Comparison of ENCODE assay signal across 8 mouse cellular contexts in genomic region chr15:76973855-76974651, GRCm38 (mm10). TPM values are rescaled to one million over a fixed set of nuclear protein-coding genes. Genes with fewer than 3 reads are reported as not detected.
DNase-seq lines count a peak whose midpoint lies in the region; ATAC-seq and TF ChIP-seq lines count a peak whose summit lies in the region.

No protein-coding gene starts in this region.

- 9% methylated on average over 30 of the region's 31 CpGs for WGBS in forebrain, embryonic 12.5 days
- 5% methylated on average over 30 of the region's 31 CpGs for whole genome bisulfite sequencing in heart, embryonic 16.5 days
- WGBS in liver, embryonic 14.5 days (ENCODE audit: insufficient replicate concordance), result 5% methylated on average over 30 of the region's 31 CpGs
- WGBS in neural tube, embryonic 12.5 days, result 8% methylated on average over 31 of the region's 31 CpGs
- 10% methylated on average over 31 of the region's 31 CpGs for WGBS in thymus, adult 2 months

- no peaks in the 10 kb centered on the region for H3K79me2 ChIP-seq in CH12.LX (replicated peaks; ENCODE audit: control insufficient read depth, extremely low read depth, insufficient read depth, poor library complexity, severe bottlenecking)

- TF ChIP-seq EP300 in CH12.LX (IDR thresholded peaks at IDR 0.05; ENCODE audit: low read length), result no peak
- TF ChIP-seq EP300 in liver, embryonic 14.5 days (IDR thresholded peaks at IDR 0.05; ENCODE audit: low read depth), result no peak

- H3K27me3 ChIP-seq in CH12.LX (replicated peaks), result peaks cover 60% of the 10 kb centered on the region
- no peaks in the 10 kb centered on the region for H3K27me3 ChIP-seq in forebrain, embryonic 12.5 days
- no peaks in the 10 kb centered on the region for H3K27me3 ChIP-seq in heart, embryonic 16.5 days (ENCODE audit: control insufficient read depth, insufficient read depth, low read length)
- H3K27me3 ChIP-seq in liver, embryonic 14.5 days (ENCODE audit: control insufficient read depth, insufficient read depth, low read length), result no peaks in the 10 kb centered on the region
- H3K27me3 ChIP-seq in neural tube, embryonic 12.5 days (replicated peaks), result no peaks in the 10 kb centered on the region
- no peaks in the 10 kb centered on the region for H3K27me3 ChIP-seq in thymus, adult 2 months (ENCODE audit: control insufficient read depth, insufficient read depth, low read length)

- TF ChIP-seq RAD21 in CH12.LX (IDR thresholded peaks at IDR 0.05; ENCODE audit: low read depth, low read length), result peak; percentile 39

- H3K4me1 ChIP-seq in CH12.LX (ENCODE audit: control insufficient read depth in 1 of 2, insufficient read depth in 2 of 2), result no peaks in the 10 kb centered on the region
- peaks cover 19% of the 10 kb centered on the region for H3K4me1 ChIP-seq in forebrain, embryonic 12.5 days
- peaks cover 5% of the 10 kb centered on the region for H3K4me1 ChIP-seq in heart, embryonic 16.5 days (ENCODE audit: control insufficient read depth, insufficient read depth, low read length)
- H3K4me1 ChIP-seq in liver, embryonic 14.5 days (replicated peaks; ENCODE audit: control insufficient read depth in 2 of 2, insufficient read depth in 2 of 2, low read length in 1 of 2), result no peaks in the 10 kb centered on the region
- peaks cover 9% of the 10 kb centered on the region for H3K4me1 ChIP-seq in neural tube, embryonic 12.5 days
- no peaks in the 10 kb centered on the region; the same call in 1 of the 2 replicates for H3K4me1 ChIP-seq in thymus, adult 2 months (replicated peaks; ENCODE audit: control insufficient read depth, insufficient read depth, low read length)

- peaks cover 6% of the 10 kb centered on the region for H3K9me3 ChIP-seq in CH12.LX (replicated peaks; ENCODE audit: low read length)
- H3K9me3 ChIP-seq in forebrain, embryonic 12.5 days, result no peaks in the 10 kb centered on the region
- H3K9me3 ChIP-seq in heart, embryonic 16.5 days (replicated peaks; ENCODE audit: control insufficient read depth, low read length), result no peaks in the 10 kb centered on the region
- no peaks in the 10 kb centered on the region for H3K9me3 ChIP-seq in liver, embryonic 14.5 days (ENCODE audit: control insufficient read depth, low read length)
- no peaks in the 10 kb centered on the region for H3K9me3 ChIP-seq in neural tube, embryonic 12.5 days

- H3K36me3 ChIP-seq in CH12.LX (replicated peaks in 1 of 2; ENCODE audit: control insufficient read depth in 1 of 2, insufficient read depth in 1 of 2, low read length in 1 of 2), result no peaks in the 10 kb centered on the region
- no peaks in the 10 kb centered on the region for H3K36me3 ChIP-seq in forebrain, embryonic 12.5 days (replicated peaks)
- no peaks in the 10 kb centered on the region for H3K36me3 ChIP-seq in heart, embryonic 16.5 days (ENCODE audit: control insufficient read depth, insufficient read depth)
- no peaks in the 10 kb centered on the region for H3K36me3 ChIP-seq in liver, embryonic 14.5 days (replicated peaks; ENCODE audit: control insufficient read depth, insufficient read depth, low read depth)
- no peaks in the 10 kb centered on the region for H3K36me3 ChIP-seq in neural tube, embryonic 12.5 days
- H3K36me3 ChIP-seq in thymus, adult 2 months (ENCODE audit: control insufficient read depth, insufficient read depth, low read length), result no peaks in the 10 kb centered on the region

- no peak overlapping the region for H3K27ac ChIP-seq in CH12.LX (ENCODE audit: insufficient read depth, low read depth)
- H3K27ac ChIP-seq in forebrain, embryonic 12.5 days, result peak overlapping the region; percentile 69; the same call in 1 of the 2 replicates
- peak overlapping the region; percentile 85 for H3K27ac ChIP-seq in heart, embryonic 16.5 days (ENCODE audit: low read length)
- H3K27ac ChIP-seq in liver, embryonic 14.5 days, result no peak overlapping the region
- H3K27ac ChIP-seq in neural tube, embryonic 12.5 days, result no peak overlapping the region
- no peak overlapping the region for H3K27ac ChIP-seq in thymus, adult 2 months (ENCODE audit: control insufficient read depth, insufficient read depth, low read length)

- in situ Hi-C loops in CH12.LX (cut with MboI; ENCODE audit: low pct_ligation_motif_present, low pct_unique_long_range_greater_than_20kb, low sequenced_read_pairs), result no loop called here

- dilution Hi-C loops in CH12.LX (cut with MboI; ENCODE audit: extremely low pct_ligation_motif_present, extremely low pct_unique_long_range_greater_than_20kb, low sequenced_read_pairs), result no loop called here

- peak overlapping the region in 2 of 3 experiments; percentile 23 to 35 for H3K4me3 ChIP-seq in CH12.LX (replicated peaks in 1 of 3; ENCODE audit: low read depth in 2 of 3, low read length in 2 of 3, poor library complexity in 1 of 3)
- peak overlapping the region; percentile 53 for H3K4me3 ChIP-seq in forebrain, embryonic 12.5 days (replicated peaks)
- peak overlapping the region; percentile 77 for H3K4me3 ChIP-seq in heart, embryonic 16.5 days (ENCODE audit: low read length)
- peak overlapping the region; percentile 45 to 46 for H3K4me3 ChIP-seq in liver, embryonic 14.5 days (ENCODE audit: insufficient read depth in 1 of 2, low read depth in 2 of 2, low read length in 2 of 2)
- H3K4me3 ChIP-seq in neural tube, embryonic 12.5 days, result peak overlapping the region; percentile 51
- H3K4me3 ChIP-seq in thymus, adult 2 months (ENCODE audit: control insufficient read depth, insufficient read depth, low read length), result peak overlapping the region; percentile 36

- H3K9ac ChIP-seq in CH12.LX (ENCODE audit: insufficient read depth, low read depth), result peak overlapping the region; percentile 35; the same call in 1 of the 2 replicates
- H3K9ac ChIP-seq in forebrain, embryonic 12.5 days, result peak overlapping the region; percentile 69
- H3K9ac ChIP-seq in heart, embryonic 16.5 days (ENCODE audit: low read length), result peak overlapping the region; percentile 90
- no peak overlapping the region; the same call in 1 of the 2 replicates for H3K9ac ChIP-seq in liver, embryonic 14.5 days (replicated peaks)
- peak overlapping the region; percentile 68 for H3K9ac ChIP-seq in neural tube, embryonic 12.5 days

- peak; percentile 71 for ATAC-seq in forebrain, embryonic 12.5 days (ENCODE audit: low FRiP score)
- peak; percentile 87 for ATAC-seq in heart, embryonic 16.5 days (replicated peaks; ENCODE audit: extremely low read depth, insufficient read depth, low FRiP score)
- ATAC-seq in liver, embryonic 14.5 days (ENCODE audit: insufficient read depth), result no peak
- peak; percentile 68 for ATAC-seq in neural tube, embryonic 12.5 days (ENCODE audit: low FRiP score, low read depth)

- peak in 1 of 2 experiments; percentile 67; a peak in 2 of 4 replicates for TF ChIP-seq CTCF in CH12.LX (conservative IDR thresholded peaks at IDR 0.05 in 1 of 2, IDR thresholded peaks at IDR 0.05 in 1 of 2; ENCODE audit: low read depth in 2 of 2, low read length in 2 of 2)
- peak; percentile 48; the same call in 1 of the 2 replicates for TF ChIP-seq CTCF in liver, embryonic 14.5 days (IDR thresholded peaks at IDR 0.05; ENCODE audit: low read depth)
- TF ChIP-seq CTCF in thymus, adult 2 months (IDR thresholded peaks at IDR 0.05; ENCODE audit: borderline replicate concordance, control insufficient read depth, extremely low read depth, insufficient read depth, low read length, poor library complexity), result no peak

- H3K4me2 ChIP-seq in CH12.LX (ENCODE audit: insufficient read depth, low read depth, poor library complexity, severe bottlenecking), result peak overlapping the region; percentile 63; the same call in 1 of the 2 replicates
- peak overlapping the region; percentile 78 for H3K4me2 ChIP-seq in forebrain, embryonic 12.5 days
- H3K4me2 ChIP-seq in heart, embryonic 16.5 days (ENCODE audit: low read depth, low read length), result peak overlapping the region; percentile 91
- H3K4me2 ChIP-seq in liver, embryonic 14.5 days (ENCODE audit: low read depth), result peak overlapping the region; percentile 69
- H3K4me2 ChIP-seq in neural tube, embryonic 12.5 days (replicated peaks), result peak overlapping the region; percentile 76

- TF ChIP-seq POLR2A in CH12.LX (IDR thresholded peaks at IDR 0.05; ENCODE audit: low read depth, low read length), result no peak
- no peak for TF ChIP-seq POLR2A in thymus, adult 2 months (IDR thresholded peaks at IDR 0.05; ENCODE audit: control insufficient read depth, extremely low read depth, insufficient read depth, low read length, poor library complexity)

- peak; percentile 58 for DNase-seq in CH12.LX (ENCODE audit: extremely low read depth)
- DNase-seq in brain, embryonic 18.5 days (ENCODE audit: low read depth, low spot score), result peak; percentile 64
- peak; percentile 86 to 96 for DNase-seq in kidney, postnatal 25 days
- DNase-seq in liver, embryonic 14.5 days (ENCODE audit: low read depth in 3 of 3, low spot score in 3 of 3), result peak; percentile 23 to 30 (median 29)
- peak; percentile 63 for DNase-seq in thymus, adult 2 months

TF ChIP-seq in CH12.LX, 34 proteins besides CTCF, POLR2A, EP300 and RAD21:
- TF ChIP-seq CHD2 (IDR thresholded peaks at IDR 0.05; ENCODE audit: low read length), result peak; percentile 72
- peak; percentile 30 for TF ChIP-seq SMC3 (IDR thresholded peaks at IDR 0.05; ENCODE audit: low read depth, low read length)
- TF ChIP-seq SIN3A (IDR thresholded peaks at IDR 0.05; ENCODE audit: low read length), result no peak
- TF ChIP-seq USF1 (IDR thresholded peaks at IDR 0.05; ENCODE audit: low read depth, low read length), result peak; percentile 16; the same call in 1 of the 2 replicates
TF ChIP-seq in CH12.LX: peak in this region for 3.

RNA-seq across cellular contexts. Expression of gene 1110038F14Rik, which starts 25.7 kb away (rescaled TPM):
- total RNA-seq in CH12.LX (2012; rRNA removed), result 24.7 and 28.7 TPM in 2 replicates
- 37.0 and 39.9 TPM in 2 replicates for total RNA-seq in CH12.LX (2014; rRNA removed)
- 46.2 and 51.4 TPM in 2 replicates for polyA plus RNA-seq in CH12.LX (2012; ENCODE audit: insufficient read length, low read depth)
- 63.1 and 67.2 TPM in 2 replicates for polyA plus RNA-seq in forebrain, embryonic 12.5 days (2016; fragmentation: Nextera tagmentation; extraction: Ambion mirVana)
- 40.1 and 41.2 TPM in 2 replicates for polyA plus RNA-seq in heart, embryonic 16.5 days (2015; fragmentation: Nextera tagmentation; extraction: Ambion mirVana)
- 10.8 and 14.0 TPM in 2 replicates for polyA plus RNA-seq in liver, embryonic 14.5 days (2012; rRNA removed)
- polyA plus RNA-seq in liver, embryonic 14.5 days (2014; fragmentation: Nextera tagmentation; extraction: Ambion mirVana), result 15.4 and 19.1 TPM in 2 replicates
- polyA plus RNA-seq in neural tube, embryonic 12.5 days (2016; fragmentation: Nextera tagmentation; extraction: Ambion mirVana), result 71.0 and 72.5 TPM in 2 replicates
- 20.6 and 23.1 TPM in 2 replicates for polyA plus RNA-seq in thymus, adult 2 months (2012; rRNA removed)

RNA-seq across cellular contexts. Expression of gene Zfp647, which starts 48.8 kb away (rescaled TPM):
- total RNA-seq in CH12.LX (2012; rRNA removed) (4.3 and 6.1 TPM in 2 replicates), CH12.LX (2014; rRNA removed) (2.2 and 2.3 TPM in 2 replicates)
- 2.6 and 2.9 TPM in 2 replicates for polyA plus RNA-seq in CH12.LX (2012; ENCODE audit: insufficient read length, low read depth)
- 25.8 and 26.8 TPM in 2 replicates for polyA plus RNA-seq in forebrain, embryonic 12.5 days (2016; fragmentation: Nextera tagmentation; extraction: Ambion mirVana)
- 5.8 and 6.6 TPM in 2 replicates for polyA plus RNA-seq in heart, embryonic 16.5 days (2015; fragmentation: Nextera tagmentation; extraction: Ambion mirVana)
- polyA plus RNA-seq in liver, embryonic 14.5 days (2012; rRNA removed), result 0.89 and 1.1 TPM in 2 replicates
- 0.56 and 0.94 TPM in 2 replicates for polyA plus RNA-seq in liver, embryonic 14.5 days (2014; fragmentation: Nextera tagmentation; extraction: Ambion mirVana)
- polyA plus RNA-seq in neural tube, embryonic 12.5 days (2016; fragmentation: Nextera tagmentation; extraction: Ambion mirVana), result 27.2 and 28.4 TPM in 2 replicates
- polyA plus RNA-seq in thymus, adult 2 months (2012; rRNA removed), result 3.9 and 5.2 TPM in 2 replicates

Comparison
In these comparisons a context has a peak if more than half of its experiments do, and no peak if none do; other contexts are left out.
1. DNase-seq: peak in every context shown above with its lines; median percentile 91 in kidney, postnatal 25 days; 64 in brain, embryonic 18.5 days; 63 in thymus, adult 2 months; 58 in CH12.LX; 29 in liver, embryonic 14.5 days.
2. H3K27ac ChIP-seq: peak in forebrain, embryonic 12.5 days (single experiment) and heart, embryonic 16.5 days (single experiment); none in CH12.LX (single experiment), liver, embryonic 14.5 days (single experiment), neural tube, embryonic 12.5 days (single experiment) and thymus, adult 2 months (single experiment).
3. Peak in every context shown above with its lines, with median percentiles within 50 percentile points of each other: H3K4me2 ChIP-seq and H3K4me3 ChIP-seq.